Mouse (Mus musculus): ENCODE results near the gene Luzp4.
"Not testable (repeated sequence)": the region's sequence is repeated elsewhere in the genome, so short reads cannot be mapped to it uniquely, and the experiment has no call there.

Luzp4 gene

DNA sequence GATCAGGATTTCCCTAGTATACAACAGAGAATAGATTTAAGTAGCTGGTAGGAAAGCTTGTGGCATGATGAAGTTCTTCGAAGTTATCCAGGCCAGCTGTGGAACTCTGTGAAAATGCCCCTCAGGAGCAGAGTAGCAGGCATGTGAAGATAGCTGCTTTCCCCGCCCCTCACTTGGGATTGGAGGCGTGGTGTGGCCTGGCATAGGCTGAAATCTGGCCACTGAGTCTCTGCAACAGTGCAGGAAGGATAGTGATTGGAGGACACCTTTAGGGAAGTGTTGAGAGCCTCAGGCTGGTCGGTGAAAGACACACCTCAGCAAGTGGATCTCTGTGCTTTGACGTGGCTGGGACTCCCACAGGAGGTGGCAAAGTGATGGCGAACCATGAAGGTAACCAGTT, at the start of gene Luzp4:
Gene Luzp4, plus strand, starts transcription at position 301 of the 400 bp plus-strand sequence.
- DNase-seq (ENCODE audit: extremely low read depth, low read depth) = not testable (repeated sequence)

- not testable (repeated sequence) for DNase-seq (ENCODE audit: extremely low read depth, low read depth)
Observed at GRCm38 (mm10) chrX:148841801-148842200, 15.6 kb upstream of the Luzp4 start.
